Mouse (Mus musculus) bone marrow, adult 2 months (tissue): ENCODE data around the gene Galt. TPM values are rescaled to one million over a fixed set of nuclear protein-coding genes. Genes with fewer than 3 reads are reported as not detected.

Source experiments
- H3K27ac ChIP-seq: fragments of 200-500 bp; 2 replicates; pipeline ENCODE4 v1.5.1; 2012; ENCODE audit warnings: low read depth, mild to moderate bottlenecking, control low read depth, inconsistent platforms, low read length; ENCODE audit not compliant: control insufficient read depth, poor library complexity, insufficient read depth
- H3K4me1 ChIP-seq: fragments of 200-500 bp; 2 replicates; pipeline ENCODE4 v1.6.1; 2011; ENCODE audit warnings: low read length; ENCODE audit not compliant: control insufficient read depth, insufficient read depth
- H3K4me3 ChIP-seq: fragments of 200-500 bp; replicated peaks from 2 replicates; pipeline ENCODE3; 2011; ENCODE audit warnings: mild to moderate bottlenecking, low read depth, low read length, control low read depth; ENCODE audit not compliant: control insufficient read depth
- CTCF ChIP-seq: fragments of 200-500 bp; IDR thresholded peaks from 2 replicates; pipeline ENCODE4 v1.5.1; 2011; ENCODE audit warnings: low read length, control low read depth; ENCODE audit not compliant: control insufficient read depth, insufficient read depth
- POLR2A ChIP-seq: fragments of 200-500 bp; IDR thresholded peaks from 2 replicates; pipeline ENCODE4 v1.6.1; 2011; ENCODE audit warnings: low read depth, mild to moderate bottlenecking, control low read depth, low read length, borderline replicate concordance; ENCODE audit not compliant: control insufficient read depth
- WGBS: fragments of 180-500 bp; shearing (Covaris S2); methylation state at CpG from one replicate; pipeline ENCODE4 v1.1.7; 2018; 5-methylcytosine and 5-hydroxymethylcytosine counted together
- polyA plus RNA-seq: library from polyadenylated mRNA; stranded (reverse); fragments of >200 nt; gene quantifications from 2 replicates; pipeline ENCODE4 v1.2.4, GENCODE M21; 2011; ENCODE audit warnings: low replicate concordance; ENCODE audit not compliant: missing spikeins, insufficient read depth, insufficient read length

The Galt gene
- polyA plus RNA-seq, result 12.3 and 26.9 TPM in 2 replicates

- 12% methylated on average over 14 of the region's 14 CpGs for WGBS
- TF ChIP-seq POLR2A (no peak), CTCF (no peak)
- H3K4me1 ChIP-seq, result peaks cover 1% of the 10 kb centered on the region; the same call in 1 of the 2 replicates
- H3K4me3 ChIP-seq, result peak within 1 kb of the TSS; percentile 78
- H3K27ac ChIP-seq, result peak within 1 kb of the TSS; percentile 62
Observed at GRCm38 (mm10) chr4:41754797-41755337, at the start of gene Galt. Galt (plus strand) TSS chr4:41755228.

GRCm38 (mm10) chr4:41705922-41706754 lies 48.9 kb upstream of the Galt start:
- no peak overlapping the region for H3K4me3 ChIP-seq
- no peak for TF ChIP-seq POLR2A
- TF ChIP-seq CTCF, result no peak
- no peak overlapping the region for H3K27ac ChIP-seq
- 73% methylated on average over 19 of the region's 19 CpGs for WGBS
- H3K4me1 ChIP-seq, result no peaks in the 10 kb centered on the region

- WGBS, result 8% methylated on average over 13 of the region's 13 CpGs
- Histone ChIP-seq H3K4me1 (no peaks in the 10 kb centered on the region), H3K27ac (no peak overlapping the region), H3K4me3 (no peak overlapping the region)
- peak; percentile 61 for TF ChIP-seq CTCF
- TF ChIP-seq POLR2A, result no peak
Observed at GRCm38 (mm10) chr4:41707011-41707535, 48.0 kb upstream of the Galt start.

- H3K4me3 ChIP-seq, result no peak overlapping the region
- WGBS, result 41% methylated on average over 8 of the region's 8 CpGs
- TF ChIP-seq CTCF (no peak), POLR2A (no peak)
- H3K27ac ChIP-seq, result no peak overlapping the region
- H3K4me1 ChIP-seq, result peaks cover 3% of the 10 kb centered on the region; the same call in 1 of the 2 replicates
Observed at GRCm38 (mm10) chr4:41708192-41708745, 46.8 kb upstream of the Galt start.

GRCm38 (mm10) chr4:41710229-41710628 lies 44.8 kb upstream of the Galt start:
- Histone ChIP-seq H3K27ac (no peak overlapping the region), H3K4me1 (peaks cover 3% of the 10 kb centered on the region; the same call in 1 of the 2 replicates), H3K4me3 (no peak overlapping the region)
- TF ChIP-seq POLR2A (no peak), CTCF (no peak)
- WGBS, result 73% methylated on average over 4 of the region's 4 CpGs

- H3K4me3 ChIP-seq, result peak overlapping the region; percentile 91
- H3K4me1 ChIP-seq, result peaks cover 3% of the 10 kb centered on the region; the same call in 1 of the 2 replicates
- H3K27ac ChIP-seq, result no peak overlapping the region
- WGBS, result 81% methylated on average over 16 of the region's 16 CpGs
- TF ChIP-seq POLR2A (no peak), CTCF (no peak)
Observed at GRCm38 (mm10) chr4:41711705-41712375, 43.2 kb upstream of the Galt start.

- H3K27ac ChIP-seq, result peak overlapping the region; percentile 59
Observed at GRCm38 (mm10) chr4:41712421-41713196, 42.4 kb upstream of the Galt start.

More at GRCm38 (mm10) chr4:41712421-41713196, 42.4 kb upstream of the Galt start:
- TF ChIP-seq CTCF (no peak), POLR2A (no peak)
- Histone ChIP-seq H3K4me1 (peaks cover 3% of the 10 kb centered on the region; the same call in 1 of the 2 replicates), H3K4me3 (peak overlapping the region; percentile 91)
- 51% methylated on average over 31 of the region's 31 CpGs for WGBS
